Mouse (Mus musculus) megakaryocyte, embryonic 14.5 days (primary cell): ENCODE results near the gene Coq8a.

Experiments
- FLI1 ChIP-seq: IDR thresholded peaks from 2 replicates; pipeline ENCODE4 v1.6.1; 2012; ENCODE audit warnings: low read length, inconsistent platforms, mixed read lengths
- GATA1 ChIP-seq: IDR thresholded peaks from 3 replicates; pipeline ENCODE4 v1.6.1; 2012; ENCODE audit warnings: mixed read lengths, low read length, inconsistent platforms, borderline replicate concordance

DNA sequence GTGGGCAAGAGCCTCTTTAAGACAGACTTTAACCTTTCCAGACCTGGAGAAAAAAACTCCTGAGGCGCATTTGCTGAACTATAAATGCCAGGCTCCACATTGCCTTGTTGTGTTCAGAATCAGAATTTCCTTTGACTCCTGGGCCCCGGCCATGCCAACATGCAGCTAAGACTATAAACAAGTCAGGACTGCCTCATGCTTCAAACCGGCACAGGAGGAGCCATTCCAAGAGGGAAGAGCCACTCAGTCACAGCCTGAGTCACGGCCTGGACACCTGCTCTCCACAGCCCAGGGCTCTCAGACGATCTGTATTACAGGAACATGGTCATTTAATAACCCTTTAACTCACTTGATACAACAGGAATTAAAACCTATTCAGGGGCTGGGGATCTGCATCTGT is 1.3 kb upstream of the Coq8a start:
- TF ChIP-seq GATA1 (no peak), FLI1 (no peak)
